Mouse (Mus musculus) ES-Bruce4 (cell line): ENCODE measurements around the gene Tiam1. TPM values are rescaled to one million over a fixed set of nuclear protein-coding genes. Genes with fewer than 3 reads are reported as not detected.

Experiments
- H3K27ac ChIP-seq: 2 replicates; pipeline ENCODE4 v1.5.1; 2012; ENCODE audit warnings: low read length, inconsistent platforms; ENCODE audit not compliant: insufficient read depth
- H3K27me3 ChIP-seq: 2 replicates; pipeline ENCODE4 v1.6.1; 2012; ENCODE audit warnings: mild to moderate bottlenecking, low read length, inconsistent platforms; ENCODE audit not compliant: control insufficient read depth, poor library complexity, insufficient read depth, severe bottlenecking
- H3K36me3 ChIP-seq: 2 replicates; pipeline ENCODE4 v1.6.1; 2012; ENCODE audit warnings: inconsistent platforms, mild to moderate bottlenecking, low read length, moderate library complexity; ENCODE audit not compliant: control insufficient read depth, poor library complexity, insufficient read depth, severe bottlenecking
- H3K4me1 ChIP-seq: one replicate; pipeline ENCODE4 v1.8.1; 2011; ENCODE audit warnings: low read length; ENCODE audit not compliant: control insufficient read depth, insufficient read depth
- H3K4me3 ChIP-seq: 2 replicates; pipeline ENCODE4 v1.5.1; 2011; ENCODE audit warnings: low read depth, mild to moderate bottlenecking, low read length
- H3K9ac ChIP-seq: 2 replicates; pipeline ENCODE4 v1.6.1; 2012; ENCODE audit warnings: low read depth, mild to moderate bottlenecking, inconsistent platforms; ENCODE audit not compliant: poor library complexity, severe bottlenecking
- H3K9me3 ChIP-seq: replicated peaks from 2 replicates; pipeline ENCODE4 v1.6.1; 2012; ENCODE audit warnings: mild to moderate bottlenecking, low read length, inconsistent platforms; ENCODE audit not compliant: control insufficient read depth, poor library complexity, insufficient read depth, severe bottlenecking
- CTCF ChIP-seq: IDR thresholded peaks from one replicate; pipeline ENCODE4 v1.8.1; 2011; ENCODE audit warnings: low read depth, low read length
- EP300 ChIP-seq: IDR thresholded peaks from 2 replicates; pipeline ENCODE4 v1.6.1; 2011; ENCODE audit warnings: low read depth, low read length; ENCODE audit not compliant: insufficient read depth
- POLR2A ChIP-seq: IDR thresholded peaks from one replicate; pipeline ENCODE4 v1.8.1; 2011; ENCODE audit warnings: low read length; ENCODE audit not compliant: insufficient read depth
- polyA plus RNA-seq: library from polyadenylated mRNA; stranded (reverse); fragments of >200 nt; gene quantifications from 2 replicates; pipeline ENCODE4 v1.2.4, GENCODE M21; 2011; ENCODE audit warnings: low read depth; ENCODE audit not compliant: missing spikeins, insufficient read depth, insufficient read length

Tiam1 gene
- polyA plus RNA-seq, 1 experiment = 24.4 TPM

DNA sequence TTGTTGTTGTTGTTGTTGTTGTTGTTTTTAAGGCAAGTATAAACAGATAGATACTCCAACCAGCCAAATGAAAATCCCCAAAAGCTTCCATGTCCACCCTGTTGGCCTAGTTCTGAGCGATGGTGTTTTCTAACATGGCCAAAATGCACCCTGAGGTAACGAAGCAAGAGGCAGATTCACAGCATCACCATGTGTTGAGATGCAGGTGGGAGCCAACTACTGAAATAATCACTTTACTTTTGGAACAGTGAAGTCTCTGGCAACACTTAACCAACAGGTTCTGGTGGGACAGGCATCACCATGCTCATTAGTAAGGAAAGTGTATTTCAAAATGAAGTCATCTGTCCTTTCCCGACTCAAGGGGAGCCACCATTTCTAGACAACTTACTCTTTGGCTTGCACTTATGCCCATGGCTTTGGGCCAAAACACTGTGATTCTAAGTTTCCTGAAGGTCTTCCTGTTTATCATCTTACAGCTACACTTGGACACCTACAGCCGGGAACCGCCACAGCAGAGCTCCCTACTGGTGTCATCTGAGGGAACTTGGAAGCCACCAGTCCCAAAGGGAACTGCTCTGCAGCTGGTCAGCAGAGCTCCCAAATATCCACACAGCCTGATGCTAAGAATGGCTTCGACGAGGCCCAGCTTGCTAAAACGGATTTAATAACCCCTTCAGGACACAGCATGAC, 230.7 kb downstream of the Tiam1 start:
- Histone ChIP-seq H3K27me3 (no peaks in the 10 kb centered on the region), H3K9me3 (no peaks in the 10 kb centered on the region), H3K9ac (no peak overlapping the region), H3K4me3 (no peak overlapping the region), H3K36me3 (no peaks in the 10 kb centered on the region), H3K4me1 (no peaks in the 10 kb centered on the region), H3K27ac (no peak overlapping the region)
- no peak for TF ChIP-seq CTCF
- no peak for TF ChIP-seq POLR2A
- TF ChIP-seq EP300 = no peak

GRCm38 (mm10) chr16:89909393-89910068, 234.0 kb downstream of the Tiam1 start:
- H3K27me3 ChIP-seq = no peaks in the 10 kb centered on the region
- no peak for TF ChIP-seq POLR2A
- no peak for TF ChIP-seq EP300
- TF ChIP-seq CTCF = no peak
- H3K4me1 ChIP-seq = no peaks in the 10 kb centered on the region
- no peaks in the 10 kb centered on the region for H3K9me3 ChIP-seq
- H3K4me3 ChIP-seq = no peak overlapping the region
- H3K36me3 ChIP-seq = no peaks in the 10 kb centered on the region
- H3K27ac ChIP-seq = no peak overlapping the region
- H3K9ac ChIP-seq = no peak overlapping the region

- Histone ChIP-seq H3K4me3 (no peak overlapping the region), H3K36me3 (no peaks in the 10 kb centered on the region), H3K4me1 (no peaks in the 10 kb centered on the region), H3K27me3 (no peaks in the 10 kb centered on the region), H3K9ac (no peak overlapping the region), H3K9me3 (no peaks in the 10 kb centered on the region), H3K27ac (no peak overlapping the region)
- no peak for TF ChIP-seq CTCF
- TF ChIP-seq EP300 = no peak
- TF ChIP-seq POLR2A = no peak
These were observed 235.9 kb downstream of the Tiam1 start for GRCm38 (mm10) chr16:89907651-89908050.

GRCm38 (mm10) chr16:89906909-89907308, 236.7 kb downstream of the Tiam1 start:
- no peak overlapping the region for H3K27ac ChIP-seq
- H3K27me3 ChIP-seq = no peaks in the 10 kb centered on the region
- no peaks in the 10 kb centered on the region for H3K9me3 ChIP-seq
- H3K4me3 ChIP-seq = no peak overlapping the region
- no peak overlapping the region for H3K9ac ChIP-seq
- TF ChIP-seq CTCF = no peak
- no peak for TF ChIP-seq EP300
- no peak for TF ChIP-seq POLR2A
- no peaks in the 10 kb centered on the region for H3K4me1 ChIP-seq
- no peaks in the 10 kb centered on the region for H3K36me3 ChIP-seq

DNA sequence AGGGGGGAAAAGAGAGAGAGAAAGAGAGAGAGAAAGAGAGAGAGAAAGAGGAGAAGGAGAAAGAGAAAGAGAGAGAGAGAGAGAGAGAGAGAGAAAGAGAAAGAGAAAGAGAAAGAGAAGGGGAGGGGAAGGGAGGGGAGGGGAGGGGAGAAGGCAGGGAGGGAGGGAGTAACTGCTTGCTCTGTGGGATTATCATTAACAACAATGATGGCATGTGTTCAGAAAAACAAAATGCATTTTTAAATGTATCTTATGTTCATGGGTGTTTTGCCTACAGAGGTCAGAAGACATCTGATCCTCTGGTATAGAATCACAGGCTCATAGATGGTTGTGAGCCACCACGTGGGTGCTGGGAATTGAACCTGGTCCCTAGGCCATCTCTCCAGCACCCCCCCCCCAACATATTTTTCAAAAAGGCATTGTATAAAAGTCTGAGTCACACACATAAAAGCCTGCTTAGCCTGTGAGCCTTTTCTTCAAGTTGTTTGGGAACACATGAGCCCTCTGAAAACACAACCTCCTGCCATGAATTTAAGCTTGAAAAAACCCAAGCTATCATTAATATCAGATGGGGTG, 237.8 kb downstream of the Tiam1 start:
- H3K36me3 ChIP-seq = no peaks in the 10 kb centered on the region
- H3K4me1 ChIP-seq = no peaks in the 10 kb centered on the region
- no peak overlapping the region for H3K9ac ChIP-seq
- no peak overlapping the region for H3K27ac ChIP-seq
- no peaks in the 10 kb centered on the region for H3K27me3 ChIP-seq
- no peak for TF ChIP-seq POLR2A
- TF ChIP-seq EP300 = no peak
- no peak for TF ChIP-seq CTCF
- H3K4me3 ChIP-seq = no peak overlapping the region
- no peaks in the 10 kb centered on the region for H3K9me3 ChIP-seq

- H3K9ac ChIP-seq = no peak overlapping the region
- 0 out of 2 replicates have a peak overlapping the region, but pooled peaks have one; percentile 3 for H3K4me3 ChIP-seq
- H3K36me3 ChIP-seq = no peaks in the 10 kb centered on the region
- no peaks in the 10 kb centered on the region for H3K27me3 ChIP-seq
- H3K9me3 ChIP-seq = no peaks in the 10 kb centered on the region
- no peak for TF ChIP-seq EP300
- TF ChIP-seq CTCF = no peak
- no peak for TF ChIP-seq POLR2A
- H3K27ac ChIP-seq = no peak overlapping the region
- H3K4me1 ChIP-seq = no peaks in the 10 kb centered on the region
These were observed 239.4 kb downstream of the Tiam1 start for GRCm38 (mm10) chr16:89904121-89904520.
